Mouse (Mus musculus): Measurements from ENCODE around the gene Tor3a. TPM values are rescaled to one million over a fixed set of nuclear protein-coding genes. Genes with fewer than 3 reads are reported as not detected.

Tor3a gene
- polyA plus RNA-seq, 1 experiment: 9.1 TPM

DNA sequence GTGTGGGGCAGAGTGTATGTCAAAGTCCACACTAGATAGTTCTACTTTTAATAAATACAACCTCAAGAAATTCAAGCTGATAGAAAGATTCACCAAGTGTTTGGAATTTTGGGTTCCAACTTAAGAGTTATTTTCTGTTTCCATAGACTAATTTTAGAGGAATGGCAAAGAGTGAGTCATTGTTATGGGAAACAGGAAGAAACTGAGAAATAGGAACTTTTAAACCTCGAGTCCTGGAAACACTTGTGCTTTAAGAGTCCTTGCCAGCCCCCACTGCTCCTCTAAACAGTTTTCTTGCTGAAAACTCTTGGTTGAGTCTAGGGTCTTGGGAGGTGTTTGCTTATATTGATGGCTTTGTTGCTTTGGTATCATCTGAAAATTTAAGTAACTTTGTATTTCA, 49.9 kb downstream of the Tor3a start:
- Histone ChIP-seq H3K27ac (ENCODE audit: insufficient read depth, low read length) (no peak overlapping the region), H3K4me1 (ENCODE audit: control insufficient read depth, insufficient read depth, low read length) (peaks cover 5% of the 10 kb centered on the region), H3K4me3 (ENCODE audit: insufficient read depth, low read length) (no peak overlapping the region)
- TF ChIP-seq CTCF (IDR thresholded peaks at IDR 0.05; ENCODE audit: extremely low read depth, insufficient read depth, low read length): no peak
- no peak for TF ChIP-seq POLR2A (IDR thresholded peaks at IDR 0.05; ENCODE audit: extremely low read depth, insufficient read depth, low read length)

DNA sequence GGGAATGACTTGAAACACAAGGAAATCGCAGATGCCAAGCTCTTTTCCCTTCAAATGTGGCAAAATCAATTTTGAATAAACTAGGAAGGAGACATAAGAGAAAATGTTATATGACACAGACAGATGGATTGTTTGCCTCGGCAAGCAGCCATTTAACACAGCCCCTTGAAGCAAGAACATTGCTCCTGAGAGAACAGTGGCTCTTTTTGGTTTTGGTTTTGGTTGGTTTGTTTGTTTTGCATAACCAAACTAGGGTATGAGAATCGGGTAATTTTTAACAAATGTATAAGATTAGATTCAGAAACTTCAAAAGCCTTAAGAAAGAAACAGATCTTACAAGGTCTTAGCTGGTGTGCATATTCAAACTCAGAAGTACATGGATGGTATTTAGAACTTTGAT, 53.2 kb downstream of the Tor3a start:
- Histone ChIP-seq H3K4me3 (ENCODE audit: insufficient read depth, low read length) (no peak overlapping the region), H3K27ac (ENCODE audit: insufficient read depth, low read length) (no peak overlapping the region), H3K4me1 (ENCODE audit: control insufficient read depth, insufficient read depth, low read length) (peaks cover 9% of the 10 kb centered on the region)
- TF ChIP-seq CTCF (IDR thresholded peaks at IDR 0.05; ENCODE audit: extremely low read depth, insufficient read depth, low read length) (no peak), POLR2A (IDR thresholded peaks at IDR 0.05; ENCODE audit: extremely low read depth, insufficient read depth, low read length) (no peak)

DNA sequence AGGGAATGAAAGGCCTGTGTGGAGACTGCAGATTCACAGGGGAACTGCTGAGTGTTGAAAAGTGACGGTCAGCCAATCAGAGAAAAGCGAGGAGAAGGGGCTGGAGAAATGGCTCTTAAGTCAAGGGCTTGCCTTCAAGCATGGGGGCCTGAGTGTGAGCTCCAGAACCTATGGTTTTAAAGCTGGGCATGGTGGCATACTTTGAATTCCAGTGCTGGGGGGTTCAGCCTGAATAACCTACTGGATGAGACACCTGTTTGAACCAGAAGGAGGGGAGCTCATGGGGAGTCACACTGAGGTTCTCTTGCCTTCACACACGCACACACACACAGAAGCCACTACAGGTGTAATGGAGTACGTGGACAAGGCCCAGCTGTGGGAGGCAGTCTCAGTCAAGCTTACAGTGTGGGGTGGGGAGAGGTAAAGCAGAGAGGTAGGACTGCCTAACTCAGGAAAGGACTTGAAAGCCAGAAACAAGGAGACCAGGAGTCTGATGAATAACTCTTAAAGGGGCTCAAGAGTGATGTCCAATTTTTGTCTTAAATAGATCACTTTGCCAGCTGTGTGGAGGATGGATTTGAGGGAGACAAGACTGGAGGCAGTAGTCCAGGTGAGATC, 53.8 kb downstream of the Tor3a start:
- TF ChIP-seq CTCF (IDR thresholded peaks at IDR 0.05; ENCODE audit: extremely low read depth, insufficient read depth, low read length) (no peak), POLR2A (IDR thresholded peaks at IDR 0.05; ENCODE audit: extremely low read depth, insufficient read depth, low read length) (no peak)

DNA sequence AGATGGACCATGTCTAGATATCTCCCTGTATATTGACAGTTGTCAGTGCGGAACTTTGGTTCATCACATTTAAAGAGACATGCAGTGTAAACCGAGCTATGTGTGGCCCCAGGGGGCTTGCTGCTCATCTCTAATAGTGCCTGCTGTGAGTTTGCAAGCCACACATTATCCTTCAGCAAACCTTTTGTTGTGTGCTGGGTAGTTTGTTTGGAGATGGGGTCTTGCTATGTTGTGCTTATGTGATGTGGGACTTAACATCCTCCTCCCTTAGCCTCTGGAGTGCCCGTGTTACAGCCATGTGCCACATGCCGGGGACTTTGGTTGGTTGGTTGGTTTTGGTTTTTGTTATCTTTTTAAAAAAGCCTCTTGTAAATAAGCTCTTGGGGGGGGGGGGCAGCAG, 56.3 kb downstream of the Tor3a start:
- Histone ChIP-seq H3K27ac (ENCODE audit: insufficient read depth, low read length) (no peak overlapping the region), H3K4me3 (ENCODE audit: insufficient read depth, low read length) (no peak overlapping the region), H3K4me1 (ENCODE audit: control insufficient read depth, insufficient read depth, low read length) (peaks cover 12% of the 10 kb centered on the region)
- TF ChIP-seq POLR2A (IDR thresholded peaks at IDR 0.05; ENCODE audit: extremely low read depth, insufficient read depth, low read length) (no peak), CTCF (IDR thresholded peaks at IDR 0.05; ENCODE audit: extremely low read depth, insufficient read depth, low read length) (no peak)

More for the DNA sequence above, 53.8 kb downstream of the Tor3a start:
- Histone ChIP-seq H3K4me1 (ENCODE audit: control insufficient read depth, insufficient read depth, low read length) (peaks cover 9% of the 10 kb centered on the region), H3K27ac (ENCODE audit: insufficient read depth, low read length) (no peak overlapping the region), H3K4me3 (ENCODE audit: insufficient read depth, low read length) (no peak overlapping the region)

DNA sequence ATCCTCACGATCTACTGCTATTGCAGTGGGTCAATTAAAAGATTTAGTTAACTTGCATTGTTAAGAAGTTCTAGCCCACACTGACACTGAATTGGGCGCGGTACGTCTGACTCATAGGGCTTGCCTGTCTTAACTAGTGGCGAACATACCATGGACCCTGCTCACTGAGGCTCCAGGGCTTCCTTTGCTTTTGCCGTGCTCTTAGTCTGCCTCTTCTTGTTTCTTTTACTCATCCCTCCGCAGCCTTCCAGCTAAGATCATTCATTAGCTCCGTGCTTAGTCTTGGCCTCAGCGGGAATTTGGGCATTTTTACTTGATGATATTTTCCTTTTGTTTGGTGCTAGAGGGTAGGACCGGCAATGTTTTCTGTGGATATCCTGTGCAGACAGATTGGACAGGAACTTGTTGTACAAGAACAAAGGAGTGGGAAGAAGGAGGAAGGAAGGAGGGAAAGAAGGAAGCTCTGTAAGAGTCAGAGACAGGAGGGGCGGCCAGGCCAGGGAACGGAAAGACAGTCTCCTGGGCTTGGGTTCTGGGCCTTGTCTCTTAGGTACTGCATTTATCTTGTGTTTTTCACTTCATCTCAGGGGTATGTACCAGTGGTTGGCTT, 57.1 kb downstream of the Tor3a start:
- Histone ChIP-seq H3K4me3 (ENCODE audit: insufficient read depth, low read length) (no peak overlapping the region), H3K27ac (ENCODE audit: insufficient read depth, low read length) (no peak overlapping the region), H3K4me1 (ENCODE audit: control insufficient read depth, insufficient read depth, low read length) (peaks cover 12% of the 10 kb centered on the region)
- TF ChIP-seq POLR2A (IDR thresholded peaks at IDR 0.05; ENCODE audit: extremely low read depth, insufficient read depth, low read length) (no peak), CTCF (IDR thresholded peaks at IDR 0.05; ENCODE audit: extremely low read depth, insufficient read depth, low read length) (no peak)

DNA sequence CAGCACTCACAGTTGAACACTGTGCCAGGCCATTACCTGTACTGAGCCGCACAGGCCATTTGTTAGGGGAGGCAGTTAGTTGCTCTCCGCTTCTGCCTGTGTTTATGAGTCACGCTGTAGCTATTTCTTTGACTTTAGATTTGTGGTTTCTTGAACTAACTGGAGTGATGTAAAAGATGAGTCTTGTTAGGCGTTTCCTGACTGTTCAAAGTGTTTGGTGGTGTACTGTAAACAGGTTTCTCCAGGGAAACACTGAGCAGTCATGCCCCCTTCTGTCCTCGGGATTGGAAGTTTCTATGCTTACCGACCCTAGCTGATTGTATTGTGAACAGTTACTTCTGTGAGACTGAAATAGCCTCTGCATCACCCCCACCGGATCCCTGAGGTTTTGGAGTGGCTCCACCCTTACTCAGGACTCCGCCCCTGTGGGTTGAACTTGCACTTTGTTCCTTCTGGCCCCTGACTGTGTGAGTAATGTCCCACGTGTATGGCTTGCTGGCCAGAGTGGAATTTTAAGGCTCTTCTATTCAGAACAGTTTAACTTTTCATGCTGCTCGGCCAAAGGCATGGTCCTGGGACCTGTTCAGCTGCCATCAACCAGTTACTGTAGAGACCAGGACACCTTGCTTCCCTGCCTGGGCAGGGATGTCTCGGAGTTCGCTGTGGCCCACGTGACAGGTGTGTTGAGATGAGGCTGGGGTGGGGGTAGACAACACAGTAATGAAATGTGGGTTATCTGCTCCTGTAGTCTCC, 58.6 kb downstream of the Tor3a start:
- no peak overlapping the region for H3K4me3 ChIP-seq (ENCODE audit: insufficient read depth, low read length)
- H3K27ac ChIP-seq (ENCODE audit: insufficient read depth, low read length): no peak overlapping the region
- H3K4me1 ChIP-seq (ENCODE audit: control insufficient read depth, insufficient read depth, low read length): peaks cover 12% of the 10 kb centered on the region
- TF ChIP-seq CTCF (IDR thresholded peaks at IDR 0.05; ENCODE audit: extremely low read depth, insufficient read depth, low read length): no peak
- TF ChIP-seq POLR2A (IDR thresholded peaks at IDR 0.05; ENCODE audit: extremely low read depth, insufficient read depth, low read length): no peak

DNA sequence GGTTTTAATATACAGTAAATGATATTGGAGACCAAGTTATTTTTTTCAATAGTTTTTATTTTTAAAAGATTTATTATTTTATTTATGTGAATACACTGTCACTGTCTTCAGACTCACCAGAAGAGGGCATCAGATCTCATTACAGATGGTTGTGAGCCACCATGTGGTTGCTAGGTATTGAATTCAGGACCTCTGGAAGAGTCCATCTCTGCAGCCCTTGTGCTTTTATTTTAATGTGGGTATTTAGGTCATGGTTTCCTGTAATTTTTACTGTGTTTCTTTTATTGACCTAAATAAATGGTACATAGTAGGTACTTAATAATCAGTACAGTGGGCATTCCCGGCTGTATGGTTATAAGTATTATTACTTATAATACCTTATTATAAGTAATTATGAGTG, 59.4 kb downstream of the Tor3a start:
- Histone ChIP-seq H3K4me1 (ENCODE audit: control insufficient read depth, insufficient read depth, low read length) (peaks cover 12% of the 10 kb centered on the region), H3K27ac (ENCODE audit: insufficient read depth, low read length) (no peak overlapping the region), H3K4me3 (ENCODE audit: insufficient read depth, low read length) (no peak overlapping the region)
- TF ChIP-seq CTCF (IDR thresholded peaks at IDR 0.05; ENCODE audit: extremely low read depth, insufficient read depth, low read length) (no peak), POLR2A (IDR thresholded peaks at IDR 0.05; ENCODE audit: extremely low read depth, insufficient read depth, low read length) (no peak)

DNA sequence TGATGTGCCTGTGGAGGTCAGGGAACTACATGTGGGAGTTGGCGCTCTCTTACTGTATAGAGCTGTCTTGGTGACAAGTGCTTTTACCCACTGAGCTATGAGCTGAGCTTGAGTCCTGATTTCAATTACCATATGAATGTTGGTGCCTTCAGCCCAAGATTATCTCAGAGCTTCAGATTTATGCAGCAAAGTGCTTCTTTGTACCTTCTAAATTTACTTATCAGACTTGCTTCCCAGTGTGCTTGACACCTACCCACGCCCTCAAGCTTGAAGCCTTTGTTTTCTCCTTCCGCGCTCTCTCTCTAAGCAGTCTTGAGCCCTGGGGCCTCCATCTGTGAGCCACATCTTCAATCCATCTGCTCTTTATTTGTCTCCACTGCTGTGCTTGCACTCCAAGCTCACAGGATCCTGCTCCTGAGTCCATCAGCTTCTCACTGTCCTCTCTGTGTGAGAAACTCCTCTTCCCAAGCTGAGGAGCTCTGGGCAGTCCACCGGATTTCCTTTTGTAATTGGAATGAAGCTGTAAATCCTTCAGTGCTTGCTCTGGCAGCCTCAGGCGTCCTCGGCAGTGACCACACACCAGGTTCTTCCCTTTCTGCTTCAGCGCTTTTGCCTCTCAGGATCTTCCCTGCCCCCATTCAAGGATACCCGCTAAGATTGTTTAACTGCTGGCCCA, 60.2 kb downstream of the Tor3a start:
- H3K27ac ChIP-seq (ENCODE audit: insufficient read depth, low read length): 0 out of 2 replicates have a peak overlapping the region, but pooled peaks have one; percentile 67
- no peak overlapping the region for H3K4me3 ChIP-seq (ENCODE audit: insufficient read depth, low read length)
- TF ChIP-seq POLR2A (IDR thresholded peaks at IDR 0.05; ENCODE audit: extremely low read depth, insufficient read depth, low read length) (no peak), CTCF (IDR thresholded peaks at IDR 0.05; ENCODE audit: extremely low read depth, insufficient read depth, low read length) (no peak)
- peaks cover 12% of the 10 kb centered on the region for H3K4me1 ChIP-seq (ENCODE audit: control insufficient read depth, insufficient read depth, low read length)

DNA sequence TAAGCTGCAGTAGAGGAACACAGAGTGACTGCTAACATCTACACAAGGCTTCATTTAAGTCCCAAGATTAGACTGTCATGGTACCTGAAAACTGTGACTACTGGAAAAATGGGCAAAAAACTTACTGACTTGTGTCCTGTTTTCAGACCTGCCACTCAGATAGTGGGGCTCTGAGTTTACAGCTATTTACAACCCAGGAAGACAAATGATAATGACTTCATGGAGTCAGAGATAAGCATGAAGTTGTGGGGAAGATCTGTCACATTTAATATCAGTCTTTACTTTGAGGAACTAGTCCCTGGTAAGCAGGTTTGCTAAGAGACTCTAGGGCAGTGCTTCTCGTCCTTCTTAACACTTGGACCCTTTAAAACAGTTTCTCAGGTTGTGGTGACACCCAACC, 63.9 kb downstream of the Tor3a start:
- Histone ChIP-seq H3K27ac (ENCODE audit: insufficient read depth, low read length) (no peak overlapping the region), H3K4me1 (ENCODE audit: control insufficient read depth, insufficient read depth, low read length) (peaks cover 8% of the 10 kb centered on the region), H3K4me3 (ENCODE audit: insufficient read depth, low read length) (no peak overlapping the region)
- TF ChIP-seq POLR2A (IDR thresholded peaks at IDR 0.05; ENCODE audit: extremely low read depth, insufficient read depth, low read length) (no peak), CTCF (IDR thresholded peaks at IDR 0.05; ENCODE audit: extremely low read depth, insufficient read depth, low read length) (no peak)
